Mouse (Mus musculus): ENCODE measurements at regions not wholly inside any gene's neighbourhood (a gene's known extent, or its start where the extent isn't known, plus 50 kb on each side); places are given as distances from the start of the nearest gene placed in this dataset.
A peak's percentile ranks its signal among the peaks of the same experiment; 100 is the strongest.
"Not testable (repeated sequence)": the region's sequence is repeated elsewhere in the genome, so short reads cannot be mapped to it uniquely, and the experiment has no call there.

DNA sequence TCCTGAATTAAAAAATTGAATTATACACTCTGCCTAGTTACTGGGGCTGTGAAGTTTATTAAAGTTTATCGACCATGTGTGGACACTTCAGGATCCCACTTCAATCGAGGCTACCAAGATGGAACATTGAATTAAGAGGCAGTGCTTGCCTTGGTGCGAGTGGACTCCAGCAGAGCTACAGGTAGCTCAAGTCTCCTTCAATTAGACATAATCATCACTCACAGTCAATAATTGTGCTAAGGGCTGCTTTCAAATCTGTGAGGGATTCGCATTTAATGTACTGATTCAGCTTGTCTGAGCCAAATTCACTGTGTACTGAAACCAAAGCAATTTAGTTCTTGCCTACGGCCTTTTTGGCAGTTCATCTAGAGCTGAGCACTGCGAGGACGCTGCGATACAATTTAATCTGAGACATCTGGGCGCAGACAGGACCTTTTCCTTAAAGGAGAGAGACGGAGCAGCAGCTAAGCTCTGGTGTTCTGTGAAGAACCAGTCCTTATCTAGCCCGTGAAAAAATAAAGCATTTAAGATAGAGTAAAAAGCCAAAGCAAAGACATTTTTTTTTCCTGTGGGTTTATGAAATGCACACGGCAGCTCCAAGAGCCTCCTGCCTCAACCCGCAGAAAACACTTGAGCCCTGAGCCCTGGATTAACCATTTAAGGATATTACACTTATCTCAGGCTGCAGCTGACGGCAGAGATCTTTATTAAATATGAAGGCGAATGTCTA lies 220.8 kb upstream of the Irx1 start:
- DNase-seq: no peak

DNA sequence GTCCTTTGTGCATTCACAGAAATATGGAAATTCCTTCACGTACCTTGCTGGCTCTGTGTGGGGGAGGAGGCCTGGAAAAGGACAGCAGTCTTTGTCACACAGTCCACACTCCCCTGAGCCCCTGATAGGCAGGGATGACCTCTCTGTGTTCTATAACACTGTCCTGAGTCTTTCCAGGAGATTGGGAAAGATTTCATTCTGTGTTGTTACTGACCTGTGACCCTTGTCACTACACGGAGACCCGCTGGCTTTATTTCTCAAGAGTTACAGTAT lies 221.3 kb upstream of the Irx1 start:
- DNase-seq: no peak

DNA sequence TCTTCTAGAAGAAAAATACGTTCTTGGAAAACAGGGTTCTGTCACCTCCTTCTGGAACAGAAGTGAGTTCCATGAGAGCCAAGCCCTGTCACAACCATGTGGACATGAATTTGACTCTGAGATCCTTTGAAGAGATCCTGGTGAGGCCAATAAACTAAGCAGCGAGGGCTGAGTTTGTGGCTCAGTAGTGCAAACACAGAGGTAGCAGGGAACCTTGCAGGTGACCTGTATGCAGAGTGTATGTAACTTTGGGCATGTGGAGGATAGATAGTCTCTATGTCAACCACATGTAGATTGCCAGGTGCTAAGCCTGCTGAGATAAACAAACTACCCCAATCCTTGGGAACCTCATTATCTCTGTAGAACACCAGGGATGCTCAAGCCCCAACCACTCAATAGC lies 232.4 kb upstream of the Irx1 start:
- no peak for DNase-seq

DNA sequence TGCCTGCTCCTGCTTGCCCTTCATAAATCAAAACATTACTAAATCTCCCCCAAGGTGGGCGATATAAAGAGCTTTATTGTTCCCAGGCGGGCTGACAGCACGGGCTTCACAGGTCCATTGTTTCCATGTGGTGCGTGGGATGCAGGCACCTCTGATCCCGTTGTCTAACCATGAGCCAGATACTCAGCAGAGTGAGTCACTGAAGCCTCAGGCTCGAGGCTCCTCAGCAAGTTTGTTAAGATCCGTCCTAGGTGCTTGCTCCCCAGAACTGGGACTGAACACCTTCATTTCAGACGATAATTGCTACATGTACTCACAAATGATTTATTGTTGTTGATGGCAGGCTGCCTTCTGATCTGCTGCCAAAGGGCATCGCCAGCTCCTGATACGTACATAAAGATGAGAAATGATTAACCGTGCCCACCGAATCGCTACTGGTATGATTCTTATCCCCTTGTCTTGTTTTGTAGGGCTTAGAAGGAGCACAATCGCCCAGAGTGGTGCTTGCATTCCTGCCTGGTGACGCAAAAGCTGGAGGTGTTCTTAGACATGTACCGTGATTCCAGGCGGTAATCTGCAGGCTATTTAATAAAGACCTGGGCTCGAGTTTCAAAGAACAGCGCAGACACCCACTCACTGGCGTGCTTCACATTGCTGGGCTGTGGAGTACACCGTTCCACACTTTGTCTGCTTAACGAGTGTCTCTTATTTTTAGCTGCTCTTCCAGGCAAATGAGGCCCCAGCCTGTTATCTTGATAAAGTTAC lies 235.0 kb upstream of the Irx1 start:
- DNase-seq: peak; percentile 11

DNA sequence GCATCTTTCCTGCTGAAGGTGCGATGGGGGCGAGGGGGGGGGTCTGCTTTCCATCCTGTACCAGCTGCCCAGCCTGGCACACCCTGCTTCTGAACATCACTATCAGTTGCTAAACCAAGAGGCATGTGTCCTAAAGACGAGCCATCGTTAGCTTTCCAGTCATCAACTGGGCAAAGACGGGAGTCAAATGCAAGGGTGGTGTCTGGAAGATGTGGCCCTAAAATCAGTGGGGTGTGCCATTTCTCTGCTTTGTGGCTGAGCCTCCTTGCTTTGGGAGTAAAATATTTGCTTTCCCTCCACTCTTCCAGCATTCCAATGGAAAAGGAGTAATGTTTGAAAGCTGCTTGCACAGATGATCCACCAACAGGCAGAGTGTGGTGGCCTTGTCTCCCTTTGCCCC lies 246.0 kb upstream of the Irx1 start:
- DNase-seq: no peak

DNA sequence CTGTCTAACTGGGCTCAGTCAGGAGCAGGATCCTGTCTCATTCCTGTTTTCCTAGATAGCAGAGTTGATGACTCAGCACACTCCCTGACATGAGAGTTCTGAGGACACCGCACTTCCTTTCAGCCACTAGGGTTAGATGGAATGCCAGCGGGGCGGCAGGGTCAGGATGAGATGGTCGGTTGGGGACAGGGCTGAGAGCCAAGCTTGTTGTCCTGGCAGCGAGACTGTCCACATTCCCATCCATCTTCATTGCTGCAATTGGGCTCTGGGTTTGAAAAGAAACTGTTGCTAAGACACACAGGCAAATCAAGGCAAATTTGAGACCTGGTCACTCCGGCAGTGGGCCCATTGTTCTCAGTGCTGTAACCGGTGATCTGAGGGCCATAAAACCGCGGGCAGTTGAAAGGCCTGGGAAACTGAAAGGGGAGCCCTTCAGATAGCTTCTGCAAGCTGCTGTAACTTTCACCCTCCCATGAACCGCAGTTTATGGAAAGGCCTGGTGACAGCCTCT lies 246.5 kb upstream of the Irx1 start:
- no peak for DNase-seq

DNA sequence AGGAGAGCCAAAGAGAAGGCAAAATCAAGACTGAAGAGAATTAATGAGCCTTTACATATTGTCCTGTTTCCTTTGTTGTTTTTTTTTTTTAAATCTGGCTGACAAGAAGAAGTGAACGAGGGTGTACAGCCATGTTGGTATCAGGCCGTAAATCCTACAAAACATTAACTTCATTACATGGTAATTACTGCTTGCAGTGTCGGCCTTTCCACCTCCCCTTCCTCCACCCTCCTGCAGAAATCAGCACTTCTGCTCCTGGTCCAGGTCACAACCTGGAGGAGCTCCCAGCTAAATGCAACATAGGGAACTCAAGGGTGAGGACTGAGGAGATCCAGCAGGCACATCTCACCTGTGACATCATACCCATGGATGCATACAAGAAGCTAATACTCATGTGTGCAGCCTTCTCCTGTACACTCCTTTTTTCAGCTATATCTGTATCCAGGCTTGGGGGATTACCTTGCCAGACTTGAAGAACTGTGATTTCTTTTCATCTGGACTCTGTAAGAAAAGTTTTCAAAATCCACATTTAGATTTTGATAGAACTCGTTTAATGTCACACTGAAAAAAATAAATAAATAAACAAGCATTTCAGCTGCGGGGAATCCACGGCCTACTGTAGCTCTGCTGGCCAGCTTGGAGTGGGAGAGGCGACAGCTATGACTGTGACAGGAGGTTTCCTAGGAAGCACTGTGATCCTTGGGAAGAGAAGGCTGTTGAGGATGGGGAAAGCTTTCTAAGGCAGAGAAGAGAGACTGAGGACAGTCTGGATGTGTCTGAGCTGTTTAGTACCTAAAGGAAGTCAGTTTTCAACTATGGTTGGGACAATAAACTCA lies 247.2 kb upstream of the Irx1 start:
- DNase-seq: peak; percentile 34

DNA sequence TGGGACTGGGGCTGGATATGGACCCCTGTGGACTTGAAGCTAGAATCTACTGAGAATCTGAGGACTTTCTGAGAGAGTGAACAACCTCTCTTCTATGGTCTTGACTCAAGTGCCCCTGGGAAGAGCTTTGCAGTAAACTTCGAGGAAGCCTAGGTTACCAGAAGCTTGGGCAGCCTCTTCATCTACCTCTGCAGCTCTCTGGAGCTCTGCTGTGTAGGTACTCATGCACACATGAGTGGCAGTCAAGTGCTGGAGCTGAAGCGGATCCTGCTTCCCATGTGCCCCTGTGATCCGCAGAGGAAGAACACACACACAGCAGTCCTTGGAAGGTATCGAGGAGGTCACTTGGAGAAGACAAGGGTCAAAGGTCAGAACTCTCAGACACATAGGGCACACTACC lies 248.2 kb upstream of the Irx1 start:
- no peak for DNase-seq

DNA sequence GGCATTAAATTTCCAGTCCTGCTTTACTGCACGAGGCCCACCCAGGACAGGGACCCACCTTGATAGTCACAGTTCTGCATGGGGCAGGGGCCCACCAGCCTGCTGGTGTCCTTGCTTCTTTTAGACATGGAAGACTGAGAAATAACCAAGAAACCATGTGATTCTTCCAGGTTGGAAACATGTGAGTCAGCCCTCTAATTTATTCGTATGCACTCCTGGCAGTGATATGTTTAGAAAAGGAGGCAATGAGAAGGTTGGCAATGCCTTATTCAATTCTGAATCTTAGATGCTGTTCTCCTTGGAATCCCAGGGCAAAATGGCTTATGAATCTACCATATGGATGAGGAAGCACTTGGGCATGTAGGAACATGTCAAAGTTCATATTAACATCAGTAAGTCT lies 249.2 kb upstream of the Irx1 start:
- no peak for DNase-seq

DNA sequence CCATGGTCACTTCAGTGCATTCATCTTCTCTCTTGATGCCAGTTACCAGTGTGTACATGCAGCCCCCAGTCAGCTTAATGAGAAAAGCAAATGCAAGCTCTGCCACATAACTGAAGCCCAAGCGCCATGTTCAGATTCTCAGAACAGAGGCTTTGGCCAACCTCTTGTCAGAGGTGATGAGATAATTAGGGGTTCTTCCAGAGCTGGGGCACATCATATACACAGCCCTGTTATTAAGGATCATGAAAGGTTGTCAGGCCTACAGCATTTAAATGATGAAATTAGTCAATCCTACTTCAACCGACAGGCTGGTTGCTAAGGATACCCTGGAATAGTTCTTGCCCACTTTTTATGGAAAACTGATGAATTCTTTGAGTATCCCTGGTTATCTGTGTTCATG lies 255.8 kb upstream of the Irx1 start:
- DNase-seq: no peak

DNA sequence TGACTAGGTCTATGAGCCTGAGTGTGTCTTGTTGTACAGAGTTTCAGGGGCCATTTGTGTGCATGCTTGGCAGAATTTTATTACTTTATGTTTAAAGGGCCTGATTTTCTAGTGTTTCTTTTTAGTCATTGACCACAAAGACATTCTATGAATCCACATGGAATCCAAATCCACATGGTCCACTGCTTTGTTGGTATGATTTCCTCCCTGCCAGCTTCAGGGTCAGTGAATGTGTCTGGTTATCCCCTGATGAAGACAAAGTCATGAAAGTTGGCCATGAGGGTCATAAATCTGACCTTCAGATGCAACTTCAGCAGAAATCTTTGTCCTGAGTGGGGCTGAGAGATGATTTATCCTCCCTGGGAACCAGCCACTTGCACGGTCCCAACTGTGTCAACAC lies 263.6 kb upstream of the Irx1 start:
- DNase-seq: peak; percentile 2

DNA sequence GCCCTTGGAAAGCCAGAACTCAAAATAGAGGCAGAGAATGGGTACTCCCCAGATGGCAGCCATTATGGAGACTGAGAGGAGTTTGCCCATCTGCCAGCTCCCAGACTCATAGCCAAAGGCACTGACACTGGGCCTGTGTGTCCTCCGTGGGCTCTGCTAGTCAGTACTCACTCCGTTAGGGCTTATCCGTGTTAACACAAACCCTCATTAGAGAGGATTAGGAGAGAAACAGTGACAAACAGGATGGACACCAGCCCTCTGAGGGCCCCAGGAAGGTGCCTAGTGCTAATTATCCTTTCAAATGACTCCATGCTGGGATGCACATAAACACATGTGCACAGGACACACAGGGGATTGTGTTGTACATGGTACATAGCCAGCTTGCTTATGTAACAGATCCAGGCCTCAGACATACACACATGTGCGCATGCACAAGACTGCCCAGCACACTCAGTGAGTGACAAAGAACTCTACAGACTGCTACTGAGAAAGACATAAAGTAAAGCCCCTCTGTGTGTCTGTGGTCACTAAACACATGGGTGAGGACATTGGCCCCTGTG lies 267.6 kb upstream of the Irx1 start:
- DNase-seq: no peak

DNA sequence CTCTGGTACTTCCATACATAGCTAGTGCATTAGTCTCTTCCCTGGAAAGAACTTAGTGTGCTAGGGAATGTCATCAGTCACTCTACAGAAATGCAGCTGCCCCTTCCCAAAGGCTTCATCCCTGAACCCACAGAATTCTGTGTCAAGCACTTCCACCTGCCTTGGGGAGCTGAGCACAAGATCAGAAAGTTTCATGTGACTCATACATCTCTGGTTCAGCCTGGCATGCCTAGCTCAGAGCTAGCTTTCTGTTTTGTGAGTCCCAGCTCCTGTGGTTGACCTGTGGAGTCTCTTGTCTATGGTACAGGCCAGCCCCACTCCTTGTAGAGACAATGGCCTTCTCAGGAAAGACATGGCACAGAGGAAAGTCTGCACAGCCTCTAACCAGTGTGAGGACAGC lies 268.6 kb upstream of the Irx1 start:
- no peak for DNase-seq

DNA sequence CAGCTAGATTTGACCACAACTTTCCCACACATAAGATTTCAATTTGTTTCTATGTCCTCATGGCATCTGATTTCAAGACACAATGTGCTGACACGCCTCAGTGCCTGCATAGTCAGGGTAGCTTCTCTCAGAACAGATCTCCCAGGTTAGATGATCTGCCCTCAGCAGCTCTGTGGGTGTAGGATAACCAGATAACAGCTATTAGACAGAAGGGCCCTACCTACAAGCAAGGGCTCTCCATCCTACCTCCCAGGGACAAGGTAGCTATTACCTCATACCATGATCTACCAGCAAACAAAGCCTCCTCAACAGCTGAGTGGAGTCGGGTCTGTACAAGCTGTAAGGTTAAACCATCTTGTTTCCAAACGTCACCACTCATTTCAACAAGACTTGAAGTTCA lies 278.4 kb upstream of the Irx1 start:
- DNase-seq: no peak

DNA sequence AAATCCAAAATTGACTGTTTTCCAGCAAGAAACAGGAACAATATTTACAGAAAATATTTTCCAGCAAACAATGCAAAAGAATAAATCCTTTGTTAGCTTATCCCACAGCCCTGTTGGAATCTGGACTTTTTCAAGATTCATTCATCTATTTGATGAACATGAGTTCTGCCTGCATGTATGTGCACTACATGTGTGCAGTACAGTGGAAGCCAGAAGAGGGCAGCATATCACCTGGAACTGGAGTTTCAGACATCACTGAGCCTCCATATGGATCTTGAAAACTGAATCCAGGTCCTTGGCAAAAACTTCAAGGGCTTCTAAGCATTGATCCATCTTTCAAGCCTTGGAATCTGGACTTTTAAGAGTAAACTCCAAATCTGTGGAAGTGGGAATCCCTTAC lies 286.9 kb upstream of the Irx1 start:
- no peak for DNase-seq

DNA sequence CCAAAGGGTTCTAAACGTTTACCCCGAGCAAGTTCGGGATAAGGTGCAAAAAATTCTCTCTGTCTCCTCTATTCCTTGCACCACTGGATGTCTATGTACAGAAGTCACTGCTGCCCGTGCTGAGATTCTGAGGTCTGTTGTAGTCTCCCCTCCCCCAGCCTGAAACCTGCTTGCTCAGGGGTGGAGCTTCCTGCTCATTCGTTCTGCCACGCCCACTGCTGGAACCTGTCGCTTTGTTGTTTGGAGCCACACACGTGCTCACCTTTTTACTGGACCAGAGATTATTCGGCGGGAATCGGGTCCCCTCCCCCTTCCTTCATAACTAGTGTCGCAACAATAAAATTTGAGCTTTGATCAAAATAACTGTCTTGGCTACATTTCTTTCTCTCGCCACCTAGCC lies 289.7 kb upstream of the Irx1 start:
- not testable (repeated sequence) for DNase-seq

DNA sequence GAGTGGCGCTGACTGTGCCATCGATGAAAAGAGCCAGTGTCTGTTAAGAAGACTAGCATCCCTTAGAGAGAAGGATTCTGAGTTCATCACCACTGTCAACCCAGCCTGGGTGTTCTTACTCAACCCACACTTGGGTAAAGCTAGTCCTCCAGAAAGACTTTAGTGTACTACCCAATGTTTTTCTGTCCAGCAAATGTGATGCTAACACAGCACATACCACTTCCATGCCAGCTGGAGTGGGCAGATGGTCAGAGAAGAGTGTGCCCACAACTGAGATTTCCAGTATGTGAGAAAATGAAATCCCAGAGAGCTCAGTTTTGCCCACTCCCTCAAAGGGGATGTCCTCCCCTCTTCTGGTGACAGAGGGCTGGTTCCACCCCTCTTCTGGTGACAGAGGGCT lies 295.3 kb upstream of the Irx1 start:
- no peak for DNase-seq

DNA sequence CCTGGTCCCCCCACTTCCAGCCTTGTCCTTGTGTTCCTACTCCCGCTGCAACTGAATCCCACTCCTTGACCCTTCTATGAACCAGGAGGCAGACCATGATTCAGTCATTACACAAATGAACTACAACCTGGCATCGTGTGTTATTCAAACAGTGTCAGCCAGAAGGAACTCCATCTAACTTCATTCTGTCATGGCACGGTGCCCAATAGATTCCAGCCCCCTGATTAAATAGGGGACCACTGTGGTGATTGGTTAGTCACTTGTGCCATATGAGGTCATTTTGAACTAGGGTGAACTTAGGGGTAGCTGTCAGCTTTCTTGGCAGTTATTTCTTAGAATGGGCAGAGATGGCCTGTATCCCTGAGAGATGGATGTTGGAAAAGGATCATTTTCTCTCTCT lies 300.9 kb upstream of the Irx1 start:
- no peak for DNase-seq

DNA sequence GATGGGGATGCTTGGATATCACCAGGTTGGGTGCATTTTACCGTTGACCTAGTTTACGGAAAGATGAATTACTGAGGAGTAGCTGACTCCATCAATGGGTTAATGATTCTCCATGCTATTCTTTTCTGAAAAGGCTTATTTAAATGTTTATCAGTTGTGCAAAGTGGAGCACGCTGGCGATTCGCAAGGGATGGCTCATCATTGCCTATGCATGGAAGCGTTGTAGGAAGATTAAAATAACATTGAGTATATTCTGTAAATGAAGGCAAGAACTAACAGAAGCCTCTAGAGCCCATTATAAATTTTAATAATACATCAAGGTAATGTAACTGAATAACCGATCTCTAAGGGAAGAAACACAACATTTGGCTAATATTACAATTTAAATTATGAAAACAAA lies 301.6 kb upstream of the Irx1 start:
- DNase-seq: no peak

DNA sequence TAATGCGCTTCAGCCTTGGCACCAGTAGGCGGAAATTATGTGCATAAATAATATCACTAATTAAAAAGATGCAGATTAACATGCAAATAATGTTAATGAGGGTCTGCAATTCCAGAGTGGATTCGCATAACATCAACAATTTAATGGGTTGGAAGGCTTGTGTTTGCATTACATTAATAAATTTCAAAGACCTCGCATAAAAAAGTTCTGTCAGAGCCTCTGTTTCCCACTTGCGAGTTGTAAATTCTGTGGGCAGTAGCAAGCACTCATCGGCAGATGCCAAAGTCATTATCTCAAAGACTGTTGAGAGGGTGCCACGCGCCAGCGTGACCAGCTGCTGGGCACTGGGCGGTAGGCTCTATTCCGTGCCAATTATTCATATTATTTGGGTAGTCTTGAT lies 302.1 kb upstream of the Irx1 start:
- DNase-seq: no peak

DNA sequence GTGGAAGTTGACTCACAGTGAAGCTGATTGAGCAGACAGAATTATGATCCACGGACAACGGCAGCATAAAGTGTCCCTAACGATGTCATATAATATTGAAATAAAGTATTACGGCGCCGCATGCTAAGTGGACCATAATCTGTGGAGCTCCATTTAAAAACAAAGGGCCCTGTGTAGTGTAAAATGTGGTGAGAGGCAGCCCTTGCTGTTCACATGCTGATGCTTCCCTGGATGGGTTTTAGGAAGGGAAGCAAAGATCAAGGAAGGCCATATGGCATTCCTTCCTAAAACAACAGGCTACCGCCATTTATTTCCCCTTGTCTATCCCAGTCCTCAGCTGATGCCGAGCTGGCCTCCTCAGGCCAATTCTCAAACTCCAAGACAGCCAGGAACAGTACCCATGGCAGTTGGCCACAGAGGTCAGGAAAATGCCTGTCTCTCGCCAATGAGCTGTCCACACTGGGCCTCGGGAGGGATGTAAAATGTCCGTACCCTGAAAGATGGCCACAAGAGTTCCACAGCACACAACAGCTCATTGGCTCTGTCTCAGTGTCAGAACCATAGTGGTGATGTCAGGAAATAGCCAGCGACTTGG lies 302.7 kb upstream of the Irx1 start:
- no peak for DNase-seq

DNA sequence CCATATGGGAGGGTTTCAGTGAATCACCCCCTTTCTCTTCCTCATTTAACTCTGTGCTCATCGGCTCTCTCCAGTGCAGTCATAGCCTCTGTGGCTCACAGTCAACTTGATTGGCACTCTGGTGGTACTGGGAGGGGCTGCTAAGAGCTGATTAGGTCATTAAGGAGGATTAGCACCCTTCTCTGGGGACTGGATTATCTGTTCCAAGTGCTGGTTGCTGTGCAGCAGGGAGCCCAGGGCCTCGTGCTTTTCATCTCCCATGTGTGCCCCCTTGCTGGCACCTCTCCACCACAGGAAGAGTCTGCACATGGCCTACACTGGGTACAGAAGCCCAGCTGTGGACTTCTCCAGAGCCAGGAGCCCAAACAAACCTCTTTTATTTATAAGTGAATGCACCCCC lies 316.8 kb upstream of the Irx1 start:
- no peak for DNase-seq

DNA sequence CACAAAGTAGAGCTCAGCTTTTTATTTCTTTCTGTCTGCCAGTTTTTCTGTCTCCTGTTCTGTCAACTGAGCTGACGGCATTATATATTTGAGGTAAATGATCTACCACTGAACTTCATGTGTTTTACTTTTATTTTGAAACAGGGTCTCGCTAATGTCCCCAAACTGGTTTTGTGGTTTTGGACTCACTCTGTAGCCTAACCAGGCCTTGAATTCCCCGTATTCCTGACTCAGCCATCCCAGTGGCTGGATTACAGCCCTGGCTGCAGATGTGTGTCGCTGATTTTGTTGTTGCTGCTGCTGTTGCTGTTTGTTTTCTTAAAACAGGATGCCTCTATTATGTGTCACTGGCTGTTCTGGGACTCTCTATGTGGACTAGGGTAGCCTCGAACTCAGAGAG lies 317.3 kb upstream of the Irx1 start:
- DNase-seq: no peak

Data from kidney, adult 9 months (tissue).